Mouse (Mus musculus) E14TG2a.4 (cell line): ENCODE results near the gene Sfxn5.

Source experiments
- CTCF ChIP-seq: conservative IDR thresholded peaks from 2 replicates; pipeline ENCODE4 v1.5.1; 2014; ENCODE audit warnings: low read length
- NANOG ChIP-seq: IDR thresholded peaks from 2 replicates; pipeline ENCODE4 v1.6.1; 2014; ENCODE audit warnings: borderline replicate concordance, low read length, mixed read lengths

- TF ChIP-seq CTCF (no peak), NANOG (no peak)
These were observed 79.2 kb downstream of the Sfxn5 start for GRCm38 (mm10) chr6:85253994-85254541.
